Mouse (Mus musculus): ENCODE results near the gene Serpinb6d. TPM values are rescaled to one million over a fixed set of nuclear protein-coding genes. Genes with fewer than 3 reads are reported as not detected.

The Serpinb6d gene
- not detected in 2 replicates for polyA plus RNA-seq (2012; ENCODE audit: insufficient read depth, insufficient read length, low replicate concordance, missing spikeins)

DNA sequence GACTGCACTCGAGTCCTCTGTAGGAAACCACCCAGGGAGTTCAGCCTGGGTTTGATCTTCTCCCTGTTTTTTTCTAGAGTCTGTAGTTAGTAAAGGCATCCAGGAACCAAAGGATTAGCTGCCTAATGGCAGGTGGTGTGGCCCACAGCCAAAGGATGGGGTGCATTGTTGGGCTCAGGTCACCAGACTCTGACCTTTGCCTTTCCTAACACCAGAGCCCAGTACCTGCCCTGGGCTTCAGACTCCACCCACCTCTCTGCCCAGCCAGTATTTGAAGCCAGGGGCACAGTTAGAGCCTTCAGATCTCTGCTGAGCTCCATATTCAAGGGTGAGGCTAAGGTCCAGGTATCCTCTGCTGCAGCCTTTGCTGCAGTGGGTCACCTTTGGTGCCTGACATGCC is at the start of gene Serpinb6d:
TSS of gene Serpinb6d (plus strand) at position 301 of the 400 bp plus-strand sequence.
- 47% methylated on average over 1 of the region's 1 CpGs for WGBS
- TF ChIP-seq POLR2A (IDR thresholded peaks at IDR 0.05; ENCODE audit: insufficient read depth, low read depth, low read length), result no peak
- no peak for TF ChIP-seq CTCF (IDR thresholded peaks at IDR 0.05; ENCODE audit: insufficient read depth, low read depth, low read length)
- no peak within 1 kb of the TSS for H3K4me3 ChIP-seq (ENCODE audit: insufficient read depth, low read depth, low read length)
- H3K4me1 ChIP-seq (ENCODE audit: control insufficient read depth, insufficient read depth, low read length), result no peaks in the 10 kb centered on the region
- H3K27ac ChIP-seq (ENCODE audit: insufficient read depth, low read depth, low read length), result no peak within 1 kb of the TSS

DNA sequence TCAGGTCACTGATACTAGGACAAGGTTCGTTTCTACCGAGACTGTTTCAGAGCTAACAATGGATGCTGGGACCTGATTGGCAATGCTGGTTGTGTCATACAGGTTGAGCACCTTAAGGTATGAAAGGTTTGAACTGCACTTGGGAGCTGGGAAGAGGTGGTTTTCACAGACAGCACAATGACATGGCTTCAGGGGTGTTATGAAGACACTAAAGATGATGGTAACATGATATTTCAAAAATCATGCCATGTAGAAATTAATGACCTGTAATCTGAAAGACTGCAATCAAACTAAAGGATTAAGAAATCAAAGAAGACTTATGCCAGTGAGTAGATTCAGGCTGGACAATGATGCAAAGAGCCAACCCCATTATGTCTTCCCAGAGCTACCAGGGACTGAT is 38.3 kb upstream of the Serpinb6d start:
- H3K4me3 ChIP-seq (ENCODE audit: insufficient read depth, low read depth, low read length), result no peak overlapping the region
- H3K27ac ChIP-seq (ENCODE audit: insufficient read depth, low read depth, low read length), result no peak overlapping the region
- no peak for TF ChIP-seq CTCF (IDR thresholded peaks at IDR 0.05; ENCODE audit: insufficient read depth, low read depth, low read length)
- TF ChIP-seq POLR2A (IDR thresholded peaks at IDR 0.05; ENCODE audit: insufficient read depth, low read depth, low read length), result no peak
- H3K4me1 ChIP-seq (ENCODE audit: control insufficient read depth, insufficient read depth, low read length), result no peaks in the 10 kb centered on the region
- 91% methylated on average over 2 of the region's 2 CpGs for WGBS

DNA sequence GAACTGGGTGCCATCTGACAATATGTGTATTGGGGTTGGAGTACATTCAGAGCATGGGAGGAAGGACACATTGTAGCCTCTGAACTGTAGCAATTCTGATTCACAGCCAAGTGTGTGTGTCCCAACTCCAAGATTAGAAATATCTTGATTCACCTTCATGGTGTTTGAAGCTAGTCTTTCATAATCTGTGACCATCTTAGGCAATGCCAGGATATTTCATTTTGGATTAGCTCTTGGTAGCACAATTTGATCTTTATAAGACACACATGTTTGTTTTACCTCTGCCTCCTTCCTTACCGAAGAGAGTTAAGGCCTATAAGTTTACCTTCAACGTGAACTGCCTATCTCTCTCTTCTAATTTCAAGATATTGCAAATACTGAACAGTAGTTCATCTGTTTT is 18.7 kb upstream of the Serpinb6d start:
- TF ChIP-seq CTCF (IDR thresholded peaks at IDR 0.05; ENCODE audit: insufficient read depth, low read depth, low read length) (no peak), POLR2A (IDR thresholded peaks at IDR 0.05; ENCODE audit: insufficient read depth, low read depth, low read length) (no peak)
- WGBS, result 72% methylated on average over 2 of the region's 2 CpGs
- Histone ChIP-seq H3K4me3 (ENCODE audit: insufficient read depth, low read depth, low read length) (no peak overlapping the region), H3K4me1 (ENCODE audit: control insufficient read depth, insufficient read depth, low read length) (no peaks in the 10 kb centered on the region), H3K27ac (ENCODE audit: insufficient read depth, low read depth, low read length) (no peak overlapping the region)

DNA sequence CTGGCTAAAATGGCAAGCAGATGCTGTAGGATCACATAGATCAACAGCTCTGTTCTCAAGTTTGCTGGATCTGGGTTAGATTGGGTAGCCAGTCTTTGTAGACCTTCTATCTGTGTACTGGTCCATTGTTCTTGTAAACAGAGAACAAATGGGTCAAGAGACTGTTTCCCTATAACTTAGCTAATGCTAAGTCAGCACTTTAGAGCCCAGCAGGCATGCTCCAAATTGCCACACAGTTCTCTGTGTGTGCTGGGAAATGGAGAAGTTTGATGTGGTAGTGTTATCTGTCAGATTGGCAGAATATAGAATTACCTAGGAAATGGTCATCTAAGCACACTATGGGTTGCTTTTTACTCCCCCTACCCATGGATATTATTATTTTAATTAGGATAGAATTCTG is 1.3 kb downstream of the Serpinb6d start:
- Histone ChIP-seq H3K4me3 (ENCODE audit: insufficient read depth, low read depth, low read length) (no peak overlapping the region), H3K27ac (ENCODE audit: insufficient read depth, low read depth, low read length) (no peak overlapping the region), H3K4me1 (ENCODE audit: control insufficient read depth, insufficient read depth, low read length) (no peaks in the 10 kb centered on the region)
- TF ChIP-seq CTCF (IDR thresholded peaks at IDR 0.05; ENCODE audit: insufficient read depth, low read depth, low read length) (no peak), POLR2A (IDR thresholded peaks at IDR 0.05; ENCODE audit: insufficient read depth, low read depth, low read length) (no peak)

DNA sequence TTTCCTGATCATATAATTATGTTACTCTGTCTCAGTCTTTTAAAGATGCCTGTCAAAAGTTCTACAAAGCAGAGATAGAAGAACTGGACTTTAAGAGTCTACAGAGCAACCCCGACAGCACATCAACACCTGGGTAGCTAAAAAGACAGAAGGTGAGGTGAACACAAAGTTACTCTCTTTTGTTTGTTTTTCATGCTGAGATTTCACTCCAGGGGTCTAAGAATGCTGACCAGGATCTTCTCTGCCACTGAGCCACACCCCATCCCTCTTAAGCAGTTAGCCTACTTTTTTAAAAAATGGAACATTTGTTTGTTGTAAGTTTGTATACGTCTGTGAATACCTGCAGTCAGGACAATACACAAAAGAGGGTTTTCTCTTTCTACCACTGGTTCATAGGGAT is 59.1 kb downstream of the Serpinb6d start:
- WGBS, result 78% methylated on average over 2 of the region's 2 CpGs
- Histone ChIP-seq H3K4me3 (ENCODE audit: insufficient read depth, low read depth, low read length) (no peak overlapping the region), H3K27ac (ENCODE audit: insufficient read depth, low read depth, low read length) (no peak overlapping the region), H3K4me1 (ENCODE audit: control insufficient read depth, insufficient read depth, low read length) (no peaks in the 10 kb centered on the region)
- TF ChIP-seq POLR2A (IDR thresholded peaks at IDR 0.05; ENCODE audit: insufficient read depth, low read depth, low read length) (no peak), CTCF (IDR thresholded peaks at IDR 0.05; ENCODE audit: insufficient read depth, low read depth, low read length) (no peak)

Other genes starting within 250 kb of the Serpinb6d start
- gene Serpinb9g, start 176.6 kb upstream of the Serpinb6d start, polyA plus RNA-seq (2012; ENCODE audit: insufficient read depth, insufficient read length, low replicate concordance, missing spikeins), result not detected in 2 replicates
- not detected in 2 replicates for gene Serpinb6e, start 182.0 kb downstream of the Serpinb6d start, polyA plus RNA-seq (2012; ENCODE audit: insufficient read depth, insufficient read length, low replicate concordance, missing spikeins)
- not detected in 2 replicates for gene Serpinb6c, start 244.3 kb downstream of the Serpinb6d start, polyA plus RNA-seq (2012; ENCODE audit: insufficient read depth, insufficient read length, low replicate concordance, missing spikeins)